Mouse (Mus musculus): ENCODE measurements around the gene Slc26a1. TPM values are rescaled to one million over a fixed set of nuclear protein-coding genes. Genes with fewer than 3 reads are reported as not detected.

The Slc26a1 gene
- polyA plus RNA-seq (2012; rRNA removed) = 0.04 and 0.07 TPM in 2 replicates

GRCm38 (mm10) chr5:108675251-108675816, at the start of gene Slc26a1:
TSS of gene Slc26a1 (minus strand) at chr5:108675569.
- DNase-seq (ENCODE audit: low spot score) = no peak

- DNase-seq (ENCODE audit: low spot score) = no peak
Observed at GRCm38 (mm10) chr5:108724006-108724405, 48.6 kb upstream of the Slc26a1 start.

- no peak for DNase-seq (ENCODE audit: low spot score)
Observed at GRCm38 (mm10) chr5:108719761-108720160, 44.4 kb upstream of the Slc26a1 start.

- DNase-seq (ENCODE audit: low spot score) = no peak
Observed at GRCm38 (mm10) chr5:108718051-108718450, 42.7 kb upstream of the Slc26a1 start.

- peak; percentile 13 for DNase-seq (ENCODE audit: low spot score)
Observed at GRCm38 (mm10) chr5:108715974-108716373, 40.6 kb upstream of the Slc26a1 start.

- DNase-seq (ENCODE audit: low spot score) = no peak
Observed at GRCm38 (mm10) chr5:108714149-108714548, 38.8 kb upstream of the Slc26a1 start.

- no peak for DNase-seq (ENCODE audit: low spot score)
Observed at GRCm38 (mm10) chr5:108713691-108714090, 38.3 kb upstream of the Slc26a1 start.

- DNase-seq (ENCODE audit: low spot score) = no peak
Observed at GRCm38 (mm10) chr5:108713096-108713495, 37.7 kb upstream of the Slc26a1 start.

- DNase-seq (ENCODE audit: low spot score) = no peak
Observed at GRCm38 (mm10) chr5:108711968-108712367, 36.6 kb upstream of the Slc26a1 start.

GRCm38 (mm10) chr5:108708981-108709731, 33.8 kb upstream of the Slc26a1 start:
- DNase-seq (ENCODE audit: low spot score) = no peak

- no peak for DNase-seq (ENCODE audit: low spot score)
Observed at GRCm38 (mm10) chr5:108708419-108708818, 33.0 kb upstream of the Slc26a1 start.

GRCm38 (mm10) chr5:108707758-108708157, 32.4 kb upstream of the Slc26a1 start:
- no peak for DNase-seq (ENCODE audit: low spot score)

GRCm38 (mm10) chr5:108703754-108704626, 28.6 kb upstream of the Slc26a1 start:
- no peak for DNase-seq (ENCODE audit: low spot score)

- DNase-seq (ENCODE audit: low spot score) = no peak
Observed at GRCm38 (mm10) chr5:108701341-108702021, 26.1 kb upstream of the Slc26a1 start.

- DNase-seq (ENCODE audit: low spot score) = no peak
Observed at GRCm38 (mm10) chr5:108700346-108700745, 25.0 kb upstream of the Slc26a1 start.

- no peak for DNase-seq (ENCODE audit: low spot score)
Observed at GRCm38 (mm10) chr5:108697341-108697753, 22.0 kb upstream of the Slc26a1 start.

- DNase-seq (ENCODE audit: low spot score) = no peak
Observed at GRCm38 (mm10) chr5:108696542-108696941, 21.2 kb upstream of the Slc26a1 start.

GRCm38 (mm10) chr5:108695861-108696260, 20.5 kb upstream of the Slc26a1 start:
- DNase-seq (ENCODE audit: low spot score) = no peak

GRCm38 (mm10) chr5:108694352-108695261, 19.2 kb upstream of the Slc26a1 start:
- peak; percentile 47 for DNase-seq (ENCODE audit: low spot score)

GRCm38 (mm10) chr5:108693872-108694288, 18.5 kb upstream of the Slc26a1 start:
- peak; percentile 72 for DNase-seq (ENCODE audit: low spot score)

GRCm38 (mm10) chr5:108692271-108692670, 16.9 kb upstream of the Slc26a1 start, which contains the start of gene Fgfrl1:
TSS of gene Fgfrl1 (plus strand) at chr5:108692382.
- DNase-seq (ENCODE audit: low spot score) = peak; percentile 64
